Mouse (Mus musculus) T-helper 17 cell (primary cell): ENCODE measurements around the gene Casz1.

ENCODE experiments used
- in situ Hi-C, 2 experiments: fragments of 300-600 bp; cut with MboI, MseI; formaldehyde crosslinking; loops; 1 replicate in 1 of 2; 2 replicates in 1 of 2; pipeline ENCODE4 v1.15.1; 2025; ENCODE audit warnings: high pct_unique_total_duplicates in 2 of 2

Casz1 gene

DNA sequence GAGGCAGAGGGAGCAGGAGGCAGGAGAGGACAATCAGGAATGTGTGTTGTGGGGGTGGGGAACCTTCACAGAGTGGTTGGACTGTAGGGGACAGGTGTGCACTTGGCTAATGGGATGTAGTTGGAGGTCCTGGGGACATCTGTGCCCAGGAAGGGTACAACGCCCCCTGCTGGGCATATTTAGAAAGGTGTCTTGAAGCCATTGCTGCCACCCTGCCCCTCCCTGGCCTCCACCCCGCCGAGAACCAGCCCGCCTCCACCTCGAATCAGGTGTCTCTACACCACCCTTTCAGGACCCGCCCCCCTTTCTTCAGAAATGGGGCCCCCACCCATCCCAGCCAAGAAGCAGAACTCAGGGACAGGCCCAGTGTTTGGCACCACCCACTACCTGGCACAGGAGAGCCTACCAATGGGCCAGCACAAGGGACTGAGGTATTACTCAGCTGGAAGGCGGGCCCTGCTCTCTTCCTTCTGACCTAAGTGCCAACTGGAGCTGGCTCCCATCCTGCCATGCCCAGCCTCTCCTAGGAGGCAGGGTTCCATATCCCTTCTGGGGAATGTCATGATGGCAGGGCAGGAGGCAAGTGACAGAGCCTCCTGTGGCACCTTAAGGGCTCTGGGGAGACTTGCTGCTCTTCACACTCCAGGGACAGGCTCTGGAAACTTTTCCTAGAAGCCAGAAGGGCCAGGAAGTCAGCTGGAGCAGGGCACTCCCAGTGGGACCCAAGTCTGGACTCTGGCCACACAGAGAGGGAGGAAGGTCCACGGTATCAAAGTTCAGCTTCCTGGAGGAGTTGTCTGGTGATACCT is 98.9 kb downstream of the Casz1 start:
- in situ Hi-C loops, result no loop called here

DNA sequence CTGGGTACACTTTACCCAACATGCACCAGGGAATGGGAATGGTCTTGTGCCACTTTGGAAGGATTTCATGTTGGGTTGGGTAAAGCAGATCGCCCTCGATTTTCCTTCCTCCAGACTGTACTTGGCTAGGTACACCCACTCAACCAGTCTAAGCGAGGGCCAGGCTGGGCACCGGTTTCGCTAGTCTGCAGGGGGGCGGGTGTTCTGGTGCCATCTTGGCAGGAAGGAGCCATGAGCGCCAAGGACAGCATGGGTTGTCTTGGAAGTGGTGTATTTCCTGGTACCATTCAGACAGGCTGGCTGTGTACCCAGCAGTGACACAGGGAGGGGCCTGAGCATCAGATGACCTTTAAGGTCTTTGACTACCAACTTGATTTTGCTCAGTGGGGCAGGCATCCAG is 101.1 kb downstream of the Casz1 start:
- in situ Hi-C loops, result no loop called here

DNA sequence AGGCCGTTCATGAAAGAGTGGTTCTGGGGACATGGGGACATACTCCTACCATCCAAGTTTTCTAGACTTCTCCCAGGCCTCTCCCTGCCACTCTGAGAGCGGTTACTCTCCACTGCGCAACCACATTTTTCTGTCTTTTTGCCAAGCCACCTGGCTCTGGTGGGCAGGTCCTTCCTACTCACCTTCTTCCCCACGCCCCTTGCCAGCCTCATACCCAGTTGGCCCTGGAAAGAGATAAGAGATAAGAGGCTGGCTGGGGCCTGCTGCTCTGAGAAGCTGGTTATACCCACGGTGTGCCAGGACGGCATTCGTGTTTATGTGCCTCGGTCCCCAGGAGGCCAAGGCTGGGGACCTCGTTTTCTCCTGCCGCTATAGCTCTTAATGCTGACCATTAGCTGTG is 102.6 kb downstream of the Casz1 start:
- in situ Hi-C loops, result no loop called here

DNA sequence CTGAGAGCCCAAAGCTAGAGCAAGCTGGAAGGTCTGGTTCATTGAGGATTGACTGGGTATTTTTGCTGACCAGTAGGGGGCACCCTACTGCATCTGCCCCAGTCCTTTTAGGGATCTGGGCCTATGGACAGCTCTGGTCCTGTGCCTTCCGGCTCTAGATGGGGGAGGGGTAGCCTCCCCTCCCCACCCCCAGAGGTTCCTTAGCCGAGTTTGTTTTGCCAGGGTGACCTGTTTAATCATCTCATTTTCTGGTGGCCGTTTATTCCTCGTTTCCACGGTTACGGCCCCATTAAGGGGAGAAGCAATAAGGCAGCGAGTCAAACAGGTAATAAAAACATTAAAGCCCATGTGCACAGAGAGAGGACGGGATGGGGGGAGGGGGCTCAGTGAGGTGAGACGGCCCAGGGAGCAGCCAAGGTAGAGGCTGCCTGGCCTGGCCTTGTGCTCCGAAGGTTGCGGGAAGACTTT is 104.0 kb downstream of the Casz1 start:
- in situ Hi-C loops, result no loop called here

DNA sequence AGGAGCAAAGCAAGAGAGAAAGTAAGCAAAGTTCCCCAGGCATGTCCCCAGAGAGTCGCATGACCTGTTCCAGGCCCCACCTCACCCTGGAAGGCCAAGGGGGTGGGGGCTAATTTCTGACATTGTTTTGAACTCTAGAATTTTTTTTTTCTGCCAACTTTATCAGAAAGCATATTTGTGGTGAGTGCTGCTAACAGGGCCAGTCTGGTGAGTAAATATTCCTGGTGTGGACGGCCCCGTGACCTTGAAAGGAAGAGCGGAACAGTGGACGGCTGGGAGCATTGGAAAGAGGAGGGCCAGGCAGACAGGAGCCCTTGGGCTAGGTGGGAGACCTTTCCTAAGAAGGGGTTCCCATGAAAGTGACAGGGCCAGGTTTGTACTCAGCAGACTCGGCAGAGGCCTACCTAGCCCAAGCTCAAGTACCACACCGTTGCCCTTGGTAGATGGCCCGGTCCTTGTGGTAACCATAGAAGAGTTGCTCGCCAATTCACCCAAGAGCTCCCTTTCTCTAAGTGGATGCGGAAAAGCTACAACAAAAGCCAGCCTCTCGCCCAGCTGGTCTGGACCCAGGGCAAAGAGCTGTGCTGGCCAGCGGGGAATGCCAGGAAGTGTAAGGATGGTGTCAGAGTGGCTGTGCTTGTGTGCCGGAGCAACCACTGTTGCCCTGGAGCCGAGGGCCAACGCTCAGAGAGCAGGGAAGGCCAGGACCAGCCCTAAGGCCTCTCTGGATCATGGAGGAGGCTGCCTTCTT is 104.7 kb downstream of the Casz1 start:
- in situ Hi-C loops, result no loop called here

DNA sequence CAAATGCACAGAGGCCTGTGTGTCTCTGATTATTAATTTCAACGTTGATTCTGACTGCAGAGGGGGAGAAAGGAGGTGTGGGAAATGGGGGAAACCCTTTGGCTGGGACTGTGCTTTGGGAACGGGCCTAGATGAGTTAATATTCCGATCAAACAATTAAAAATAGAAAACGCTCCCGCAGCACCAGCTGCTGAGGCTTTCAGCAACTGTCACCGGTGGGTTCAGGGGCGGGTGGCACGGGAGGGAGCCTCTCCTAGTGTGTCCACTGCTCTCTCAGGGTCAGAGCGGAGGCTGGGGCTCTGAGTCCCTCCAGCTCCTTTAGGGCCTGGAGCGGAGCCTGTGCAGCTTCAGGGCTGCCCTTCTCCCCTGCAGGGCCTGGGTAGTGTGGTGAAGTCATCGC is 105.3 kb downstream of the Casz1 start:
- in situ Hi-C loops, result no loop called here

DNA sequence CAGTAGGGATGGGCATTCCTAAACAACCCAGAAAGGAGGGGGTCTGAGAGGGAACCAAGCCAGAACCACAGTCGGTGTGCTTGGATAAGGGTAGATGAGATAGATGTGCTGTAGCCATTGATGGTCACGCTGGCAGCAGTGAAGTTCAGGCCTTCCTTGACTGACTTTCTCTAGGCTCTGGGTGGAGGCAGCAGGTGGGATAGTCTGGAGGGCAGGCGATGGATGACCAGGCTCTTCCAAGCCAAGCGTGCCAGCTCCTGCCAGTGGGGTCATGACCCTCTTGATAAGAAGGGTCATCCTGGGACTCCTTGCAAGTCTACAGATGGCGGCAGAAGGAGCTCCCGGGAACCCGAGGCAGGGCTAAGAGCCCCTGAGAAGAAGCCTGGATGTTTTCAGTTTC is 107.9 kb downstream of the Casz1 start:
- in situ Hi-C loops, result no loop called here

DNA sequence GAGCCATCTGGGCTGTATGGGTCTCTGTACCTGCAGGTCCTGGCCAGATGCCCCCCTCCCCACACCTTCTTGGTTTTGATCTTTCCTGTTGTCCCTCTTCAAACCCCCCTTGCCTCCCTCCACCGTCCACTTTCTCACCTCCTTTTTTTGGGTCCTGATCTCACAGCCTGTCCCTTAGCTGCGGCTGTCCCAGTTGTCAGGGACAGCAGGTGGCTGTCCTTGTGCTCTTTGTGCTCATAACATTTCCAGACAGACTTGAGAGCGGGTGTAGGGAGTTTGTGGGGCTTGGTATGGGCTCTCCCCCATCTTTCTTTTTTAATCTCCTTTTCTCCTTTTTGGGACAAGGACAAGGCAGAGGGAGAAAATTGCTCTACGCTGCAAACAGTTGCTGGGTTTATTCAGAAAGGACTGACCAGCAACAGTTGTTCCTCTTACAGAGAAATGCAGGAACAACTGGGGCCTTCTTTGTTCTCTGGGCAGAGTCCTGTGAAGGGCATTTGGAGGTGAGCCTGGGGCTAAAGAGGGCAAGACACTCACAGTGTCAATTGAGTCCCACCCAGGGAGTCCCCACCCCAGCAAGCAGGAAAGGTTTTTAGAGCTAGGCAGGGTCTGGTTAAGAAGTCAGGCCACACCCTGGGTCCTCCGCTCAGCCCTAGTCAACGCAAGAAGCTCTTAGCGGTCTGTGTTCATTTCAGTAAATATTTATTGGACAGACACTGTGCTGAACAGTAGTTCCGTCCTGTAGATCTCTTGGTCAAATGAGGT is 108.8 kb downstream of the Casz1 start:
- in situ Hi-C loops, result no loop called here

DNA sequence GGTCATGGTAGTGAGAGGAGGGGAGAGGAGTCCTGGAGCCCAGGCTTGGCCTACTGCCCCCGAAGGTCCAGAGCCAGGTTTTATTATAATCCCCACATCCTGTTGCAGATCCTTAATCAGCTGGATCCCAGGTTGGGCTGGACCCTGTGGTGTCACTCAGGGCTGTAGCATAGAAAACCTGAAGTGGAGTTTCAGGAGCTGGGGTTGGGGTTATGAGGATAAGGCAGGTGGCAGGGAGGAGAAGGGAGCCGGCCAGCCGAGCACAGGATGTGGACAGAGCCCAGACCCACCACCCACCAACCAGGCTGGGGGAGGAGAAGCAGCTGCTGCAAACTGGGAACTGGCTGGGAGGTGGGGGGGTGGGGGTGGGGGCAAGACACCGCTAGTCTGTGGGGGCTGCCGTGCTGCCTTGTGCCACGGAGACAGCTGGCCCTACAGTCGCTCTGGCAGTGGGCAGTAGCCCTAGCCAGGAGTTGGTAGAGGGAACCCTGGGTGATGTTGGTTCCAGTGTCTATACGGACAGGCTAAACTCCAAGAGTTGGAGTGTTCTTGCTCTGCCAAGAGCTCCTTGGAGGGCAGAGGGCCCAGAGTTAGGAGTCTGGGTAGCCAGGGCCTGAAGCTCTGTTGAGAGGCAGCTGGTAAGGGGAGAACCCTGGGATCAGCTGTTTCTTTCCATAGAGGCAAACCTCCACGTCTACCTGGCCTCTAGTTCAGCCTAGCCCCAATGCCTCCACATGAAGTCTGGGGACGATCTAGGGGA is 110.8 kb downstream of the Casz1 start:
- in situ Hi-C loops, result no loop called here

DNA sequence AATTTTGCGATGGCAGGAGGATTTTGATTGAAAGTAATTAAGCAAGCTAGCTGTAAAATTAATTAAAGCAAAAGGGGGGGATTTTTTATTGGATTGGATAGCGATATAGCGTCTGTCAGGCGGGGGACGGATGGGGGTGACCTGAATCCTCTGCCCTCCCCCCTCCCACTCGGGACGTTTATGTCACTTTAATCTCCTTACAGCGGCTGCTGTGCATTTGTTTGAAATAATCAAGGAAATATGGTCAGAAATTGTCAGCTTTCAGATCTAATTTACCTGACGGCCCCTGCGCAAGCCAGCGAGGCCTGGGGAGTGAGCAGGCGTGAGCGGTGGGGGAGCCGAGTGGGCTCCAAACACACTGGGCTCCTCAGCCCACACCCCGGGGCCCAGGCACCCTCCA is 111.6 kb downstream of the Casz1 start:
- in situ Hi-C loops, result no loop called here

DNA sequence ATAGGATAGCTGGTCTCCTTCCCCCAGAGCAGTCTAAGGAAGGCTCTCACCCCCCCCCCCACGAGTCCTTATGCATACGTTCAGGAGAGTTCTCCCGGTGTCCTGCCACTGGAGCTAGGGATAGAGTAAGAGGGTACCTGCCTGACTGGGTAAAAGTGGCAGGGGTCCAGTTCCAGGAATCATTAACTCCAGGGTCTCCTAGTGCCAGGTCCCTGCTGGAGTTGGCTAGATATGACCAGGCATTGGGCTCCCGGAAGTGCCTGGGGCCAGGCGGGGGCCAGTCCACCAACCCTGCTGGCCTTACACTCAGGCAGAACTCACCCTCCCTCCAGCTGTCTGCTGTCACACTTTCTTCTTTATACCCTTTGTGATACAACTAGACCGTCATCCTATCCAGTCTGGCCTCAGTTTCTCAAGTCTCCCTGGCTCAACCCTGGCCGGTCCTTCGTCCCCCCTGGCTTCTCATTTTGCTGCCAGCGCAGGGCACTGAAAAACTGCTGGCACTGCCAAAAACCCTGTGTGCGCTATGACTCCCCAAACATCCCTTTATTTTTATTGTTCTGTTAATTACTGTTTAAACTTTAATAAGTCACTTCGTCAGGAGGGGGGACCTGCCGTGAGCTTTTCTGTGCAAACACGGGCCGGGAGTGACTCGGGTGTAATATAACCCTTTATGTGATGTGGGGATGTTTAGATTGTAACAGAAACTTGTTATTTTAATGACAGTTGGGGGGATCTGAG is 114.6 kb downstream of the Casz1 start:
- in situ Hi-C loops, result no loop called here

DNA sequence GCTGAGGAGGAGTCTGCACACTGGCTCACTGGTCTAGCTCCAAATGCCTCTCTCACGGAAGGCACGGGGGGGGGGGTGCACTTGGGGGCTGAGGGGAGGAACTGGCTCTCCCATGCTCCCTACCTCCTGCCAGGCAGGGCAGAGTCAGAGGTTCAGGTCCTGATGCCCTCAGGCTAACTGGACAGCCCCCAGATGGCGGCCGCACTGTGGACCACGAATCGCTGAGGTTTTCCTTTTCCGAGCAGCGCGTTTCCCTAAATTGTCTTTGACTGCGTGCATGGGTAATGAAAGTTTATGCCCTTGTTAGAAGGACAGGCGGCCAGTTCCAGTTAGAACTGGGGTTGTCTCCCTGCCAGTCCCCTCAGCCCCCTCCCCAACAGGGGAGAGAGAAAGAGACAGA is 116.4 kb downstream of the Casz1 start:
- in situ Hi-C loops, result no loop called here

DNA sequence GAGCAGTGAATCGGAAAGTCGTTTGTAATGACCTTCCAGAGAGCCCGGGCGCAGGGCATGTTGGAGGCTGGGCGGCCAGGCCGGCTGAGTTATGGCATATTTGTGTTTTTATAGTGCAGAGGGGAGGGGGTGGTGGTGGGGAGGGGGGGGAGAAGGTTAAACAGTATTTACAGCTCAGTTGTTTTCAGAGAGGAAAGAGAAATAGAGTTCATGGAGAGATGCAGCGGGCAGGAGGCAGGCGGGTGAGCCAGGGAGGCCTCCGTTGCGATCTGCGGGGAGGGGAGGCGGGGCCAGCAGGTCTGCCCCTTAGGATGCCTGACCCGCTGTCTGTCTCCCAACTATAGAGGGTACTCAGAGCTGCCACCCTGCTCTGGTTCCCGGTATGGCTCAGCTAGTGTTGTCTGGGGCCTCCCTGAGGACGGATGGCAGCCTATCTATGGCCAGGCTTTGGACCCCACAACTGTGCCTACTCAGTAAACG is 118.0 kb downstream of the Casz1 start:
- in situ Hi-C loops, result no loop called here

DNA sequence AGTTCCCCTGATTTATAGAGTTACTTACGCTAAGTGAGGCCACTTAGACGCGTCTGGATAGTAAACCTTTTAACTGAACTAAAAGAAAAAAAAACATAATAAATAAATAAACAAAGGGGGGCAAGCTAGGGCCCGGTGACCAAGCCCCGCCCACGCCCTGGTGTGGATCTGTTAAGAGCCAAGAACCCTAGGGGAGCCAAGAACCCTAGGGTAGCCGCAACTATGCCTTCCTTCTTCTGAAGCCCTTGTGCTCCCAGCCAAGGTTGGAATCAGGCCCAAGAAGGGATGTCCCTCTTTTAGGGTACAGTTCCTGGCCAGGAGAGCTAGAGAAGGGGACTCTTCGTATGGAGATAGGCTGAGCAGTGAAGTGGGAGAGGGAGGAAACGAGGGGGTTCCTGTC is 119.2 kb downstream of the Casz1 start:
- in situ Hi-C loops, result no loop called here

DNA sequence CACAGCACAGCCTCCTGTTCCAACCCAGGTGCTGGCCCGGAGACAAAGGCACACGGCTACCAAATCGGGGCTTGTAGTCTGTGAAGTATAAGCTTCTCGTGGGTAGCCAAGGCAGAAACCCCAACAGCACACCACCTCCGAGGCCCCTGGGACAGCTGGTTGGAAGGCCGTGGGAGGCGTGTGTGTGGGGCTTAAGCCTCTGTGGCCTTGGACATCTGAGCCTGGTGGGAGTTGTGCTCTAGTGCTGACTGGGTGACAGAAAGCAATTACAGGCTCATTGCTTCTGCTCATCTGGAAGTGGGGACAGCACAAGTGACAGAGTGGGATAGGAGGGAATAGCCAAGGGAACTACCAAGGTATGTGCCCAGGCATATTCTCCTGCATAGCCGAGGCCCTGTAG is 119.7 kb downstream of the Casz1 start:
- in situ Hi-C loops, result no loop called here

DNA sequence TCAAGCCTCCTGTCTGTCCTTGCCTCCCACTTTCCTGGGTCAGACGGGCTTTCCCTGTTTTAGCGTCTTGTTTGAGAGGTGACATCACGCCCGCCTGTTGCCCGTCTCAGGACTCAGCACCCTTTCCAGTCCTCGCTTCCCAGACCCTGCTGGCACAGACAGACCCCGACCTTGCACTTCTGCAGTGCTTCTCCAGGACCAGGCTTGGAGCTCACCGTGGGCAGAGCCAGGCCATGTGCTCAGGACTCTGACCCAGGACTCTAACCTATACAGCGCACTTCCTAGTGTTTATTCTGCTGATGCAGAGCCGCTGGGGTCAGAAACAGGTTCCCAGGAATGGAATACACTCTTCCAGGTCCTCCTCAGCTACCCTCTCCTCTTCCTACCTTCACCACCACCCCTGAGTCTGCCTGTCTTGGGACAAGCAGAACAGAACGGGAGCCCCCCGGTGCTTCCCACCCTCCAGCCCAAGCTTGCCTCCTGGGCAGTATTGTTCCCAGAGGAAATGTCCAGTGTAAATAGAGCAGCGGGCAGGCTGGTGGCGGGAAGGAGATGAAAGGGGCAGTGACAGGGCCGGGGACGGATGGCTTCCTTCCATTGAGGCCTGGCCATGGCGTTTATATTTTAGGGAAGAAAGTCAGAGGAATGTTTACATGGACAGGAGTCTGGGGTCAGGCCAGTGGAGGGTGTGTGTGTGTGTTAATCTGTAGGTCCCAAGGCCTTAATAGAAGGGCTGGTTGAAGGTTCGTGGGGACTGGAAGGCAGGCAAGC is 121.5 kb downstream of the Casz1 start:
- in situ Hi-C loops, result no loop called here

DNA sequence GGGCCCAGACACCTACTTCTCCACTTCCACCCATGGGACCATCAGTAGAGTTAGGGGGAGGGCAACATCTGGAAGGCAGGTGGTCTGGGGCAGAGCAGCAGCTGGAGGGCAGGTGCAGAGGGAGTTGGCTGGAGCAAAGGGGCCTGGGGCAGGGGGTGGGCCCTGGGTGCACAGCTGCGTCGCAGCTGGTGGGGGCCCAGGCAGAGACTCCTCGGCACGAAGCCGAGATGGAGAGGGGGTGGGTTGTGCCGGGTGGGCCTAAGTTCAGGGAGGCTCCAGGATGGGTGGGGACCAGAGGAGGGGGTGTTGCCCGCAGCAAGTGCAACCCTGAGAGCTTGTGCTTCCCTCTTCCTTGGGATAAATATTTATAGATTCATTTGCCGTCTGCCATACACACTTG is 122.2 kb downstream of the Casz1 start:
- in situ Hi-C loops, result no loop called here

DNA sequence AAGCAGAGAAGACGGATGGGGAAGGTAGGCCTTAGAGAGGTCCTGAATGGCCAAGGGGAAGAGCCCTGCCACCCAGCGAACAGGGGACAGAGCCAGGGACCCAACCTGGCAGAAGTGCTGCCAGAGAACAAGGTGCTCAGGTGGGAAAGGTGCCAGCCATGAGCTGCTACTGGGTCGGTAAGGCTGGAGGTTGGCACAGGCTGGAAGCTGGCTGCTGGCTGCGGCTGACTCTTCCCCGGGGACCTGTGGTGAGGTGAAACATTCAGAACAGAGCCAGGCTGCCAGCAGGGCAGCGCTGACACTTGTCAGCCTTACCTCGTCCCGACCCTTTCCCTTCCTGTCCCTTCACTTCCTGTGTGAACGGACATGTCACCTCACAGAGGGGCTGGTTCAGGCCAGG is 124.1 kb downstream of the Casz1 start:
- in situ Hi-C loops, result no loop called here

DNA sequence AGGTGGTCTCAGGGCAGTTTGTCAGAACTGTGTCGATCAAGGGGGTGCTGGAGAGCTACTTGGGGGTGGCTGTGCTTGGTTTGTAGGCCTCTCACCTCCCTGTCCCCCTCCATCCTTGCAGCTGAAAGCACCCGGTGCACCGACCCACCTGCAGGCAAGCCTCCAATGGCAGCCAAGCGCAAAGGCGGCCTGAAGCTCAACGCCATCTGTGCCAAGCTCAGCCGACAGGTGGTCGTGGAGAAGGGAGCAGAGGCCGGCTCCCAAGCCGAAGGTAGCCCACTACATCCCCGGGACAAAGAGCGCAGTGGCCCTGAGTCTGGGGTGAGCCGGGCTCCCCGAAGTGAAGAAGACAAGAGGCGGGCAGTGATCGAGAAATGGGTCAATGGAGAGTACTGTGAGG is 124.6 kb downstream of the Casz1 start:
- in situ Hi-C loops, result no loop called here

DNA sequence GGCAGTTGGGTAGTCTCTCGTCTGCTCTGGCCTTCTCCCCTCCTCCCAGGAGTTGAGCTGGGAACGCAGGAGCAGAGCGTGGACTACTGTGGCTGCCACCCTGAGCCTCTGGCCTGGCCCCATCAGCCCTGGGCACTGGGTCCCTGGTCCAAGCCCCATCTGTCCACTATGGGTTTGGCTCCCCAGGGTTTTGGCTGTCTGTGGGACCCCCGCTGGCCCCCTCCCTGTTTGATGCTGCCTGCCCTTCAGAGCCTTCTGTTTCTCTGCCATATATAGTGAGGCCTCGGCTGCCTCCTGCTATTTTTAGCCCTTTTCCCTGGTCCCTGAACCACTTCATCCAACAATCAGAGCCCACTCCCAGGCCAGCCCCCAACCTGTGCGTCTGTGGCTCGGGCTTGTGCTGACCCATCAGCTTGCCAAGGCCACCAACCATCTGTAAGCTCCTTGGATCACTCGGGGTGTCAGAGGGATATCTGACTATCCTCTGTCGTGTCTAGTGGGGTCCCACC is 126.5 kb downstream of the Casz1 start:
- in situ Hi-C loops, result no loop called here
